Mouse (Mus musculus) C2C12 (cell line): ENCODE results near the gene Btbd6. TPM values are rescaled to one million over a fixed set of nuclear protein-coding genes. Genes with fewer than 3 reads are reported as not detected.

Source experiments
- H3K27me3 ChIP-seq: one replicate; pipeline ENCODE4 v1.6.1; 2011; ENCODE audit not compliant: control insufficient read depth, insufficient read depth, insufficient read length
- H3K36me3 ChIP-seq: one replicate; pipeline ENCODE4 v1.6.1; 2011; ENCODE audit not compliant: control insufficient read depth, insufficient read depth
- H3K4me3 ChIP-seq: one replicate; pipeline ENCODE4 v1.5.1; 2011; ENCODE audit warnings: mild to moderate bottlenecking, control low read depth; ENCODE audit not compliant: poor library complexity, insufficient read depth, severe bottlenecking
- H3K79me2 ChIP-seq: one replicate; pipeline ENCODE4 v1.6.1; 2011; ENCODE audit not compliant: control insufficient read depth, insufficient read depth
- H3K79me3 ChIP-seq: one replicate; pipeline ENCODE4 v1.6.1; 2011; ENCODE audit warnings: low read depth, control low read depth
- H3ac ChIP-seq: one replicate; pipeline ENCODE3; 2011; ENCODE audit warnings: low read depth; ENCODE audit not compliant: control insufficient read depth, insufficient read length
- CEBPB ChIP-seq: IDR thresholded peaks from one replicate; pipeline ENCODE4 v1.6.1; 2011; ENCODE audit warnings: low read depth, mild to moderate bottlenecking, control low read depth, moderate library complexity
- CTCF ChIP-seq: IDR thresholded peaks from one replicate; pipeline ENCODE4 v1.5.1; 2011; ENCODE audit not compliant: control insufficient read depth, insufficient read depth, insufficient read length
- FOSL1 ChIP-seq: IDR thresholded peaks from one replicate; pipeline ENCODE4 v1.8.0; 2011; ENCODE audit warnings: mild to moderate bottlenecking, low read length; ENCODE audit not compliant: poor library complexity, insufficient read depth, severe bottlenecking
- MAX ChIP-seq: IDR thresholded peaks from one replicate; pipeline ENCODE4 v1.6.1; 2011; ENCODE audit warnings: mild to moderate bottlenecking, control low read depth
- MYOD1 ChIP-seq: IDR thresholded peaks from one replicate; pipeline ENCODE4 v1.6.1; 2011; ENCODE audit warnings: low read depth; ENCODE audit not compliant: control insufficient read depth, insufficient read length
- MYOG ChIP-seq: IDR thresholded peaks from one replicate; pipeline ENCODE4 v1.6.1; 2011; ENCODE audit not compliant: control insufficient read depth, insufficient read length; ENCODE audit errors: extremely low read depth
- USF1 ChIP-seq: IDR thresholded peaks from one replicate; pipeline ENCODE4 v1.6.1; 2011; ENCODE audit warnings: low read depth, mild to moderate bottlenecking, control low read depth, moderate library complexity
- polyA plus RNA-seq: library from polyadenylated mRNA; unstranded; fragments of >200 nt; fragmentation: generic; extraction: Trizol; gene quantifications from one replicate; pipeline ENCODE4 v1.2.1, GENCODE M21; 2012; ENCODE audit warnings: missing spikeins

Gene Btbd6
- polyA plus RNA-seq, 1 experiment: 17.2 TPM

- H3K4me3 ChIP-seq: peak overlapping the region; percentile 53
- TF ChIP-seq MYOD1: no peak
- TF ChIP-seq MAX: no peak
- no peak for TF ChIP-seq MYOG
- no peak for TF ChIP-seq CTCF
- no peak for TF ChIP-seq CEBPB
- TF ChIP-seq FOSL1: no peak
- no peak for TF ChIP-seq USF1
- H3K36me3 ChIP-seq: peaks cover 61% of the 10 kb centered on the region
- H3ac ChIP-seq: peak overlapping the region; percentile 77
- peaks cover 1% of the 10 kb centered on the region for H3K79me3 ChIP-seq
- no peaks in the 10 kb centered on the region for H3K27me3 ChIP-seq
- H3K79me2 ChIP-seq: peaks cover 21% of the 10 kb centered on the region
Observed at GRCm38 (mm10) chr12:112977156-112977555, 874 bp downstream of the Btbd6 start.

GRCm38 (mm10) chr12:112982031-112982430 is 5.7 kb downstream of the Btbd6 start:
- H3K79me2 ChIP-seq: peaks cover 28% of the 10 kb centered on the region
- H3K79me3 ChIP-seq: no peaks in the 10 kb centered on the region
- H3K27me3 ChIP-seq: no peaks in the 10 kb centered on the region
- peaks cover 79% of the 10 kb centered on the region for H3K36me3 ChIP-seq
- no peak for TF ChIP-seq MAX
- no peak for TF ChIP-seq USF1
- TF ChIP-seq MYOG: no peak
- TF ChIP-seq CEBPB: no peak
- TF ChIP-seq CTCF: no peak
- no peak for TF ChIP-seq MYOD1
- no peak for TF ChIP-seq FOSL1
- no peak overlapping the region for H3K4me3 ChIP-seq
- H3ac ChIP-seq: no peak overlapping the region

GRCm38 (mm10) chr12:112985346-112985745 is 9.1 kb downstream of the Btbd6 start:
- no peak overlapping the region for H3K4me3 ChIP-seq
- H3K36me3 ChIP-seq: peaks cover 67% of the 10 kb centered on the region
- TF ChIP-seq CEBPB (no peak), MAX (no peak), FOSL1 (no peak), MYOG (no peak), CTCF (no peak)
- H3K27me3 ChIP-seq: no peaks in the 10 kb centered on the region
- no peak overlapping the region for H3ac ChIP-seq
- H3K79me2 ChIP-seq: peaks cover 28% of the 10 kb centered on the region
- peaks cover 8% of the 10 kb centered on the region for H3K79me3 ChIP-seq

GRCm38 (mm10) chr12:112987877-112988276 is 11.6 kb downstream of the Btbd6 start:
- Histone ChIP-seq H3K79me3 (peaks cover 10% of the 10 kb centered on the region), H3K79me2 (peaks cover 32% of the 10 kb centered on the region), H3K36me3 (peaks cover 49% of the 10 kb centered on the region), H3ac (no peak overlapping the region), H3K27me3 (no peaks in the 10 kb centered on the region), H3K4me3 (no peak overlapping the region)
- TF ChIP-seq CTCF (no peak), CEBPB (no peak), USF1 (no peak), MYOD1 (no peak)

GRCm38 (mm10) chr12:112990706-112991405 is 14.6 kb downstream of the Btbd6 start:
- no peaks in the 10 kb centered on the region for H3K27me3 ChIP-seq
- no peak overlapping the region for H3ac ChIP-seq
- peaks cover 28% of the 10 kb centered on the region for H3K36me3 ChIP-seq
- no peak for TF ChIP-seq FOSL1
- TF ChIP-seq CTCF: no peak
- no peak for TF ChIP-seq MYOG
- no peak for TF ChIP-seq CEBPB
- no peak for TF ChIP-seq USF1
- TF ChIP-seq MYOD1: no peak
- no peak for TF ChIP-seq MAX
- peaks cover 52% of the 10 kb centered on the region for H3K79me2 ChIP-seq
- H3K79me3 ChIP-seq: peaks cover 23% of the 10 kb centered on the region
- H3K4me3 ChIP-seq: no peak overlapping the region

- H3K36me3 ChIP-seq: peaks cover 26% of the 10 kb centered on the region
- no peak overlapping the region for H3K4me3 ChIP-seq
- peaks cover 29% of the 10 kb centered on the region for H3K79me3 ChIP-seq
- H3K79me2 ChIP-seq: peaks cover 58% of the 10 kb centered on the region
- no peaks in the 10 kb centered on the region for H3K27me3 ChIP-seq
- no peak overlapping the region for H3ac ChIP-seq
- TF ChIP-seq USF1 (no peak), FOSL1 (no peak), MYOG (no peak), CEBPB (no peak), MYOD1 (no peak), MAX (no peak), CTCF (no peak)
Observed at GRCm38 (mm10) chr12:112991444-112991843, 15.2 kb downstream of the Btbd6 start.
